Mouse (Mus musculus): ENCODE measurements at regions not wholly inside any gene's neighbourhood (a gene's known extent, or its start where the extent isn't known, plus 50 kb on each side); places are given as distances from the start of the nearest gene placed in this dataset.

DNA sequence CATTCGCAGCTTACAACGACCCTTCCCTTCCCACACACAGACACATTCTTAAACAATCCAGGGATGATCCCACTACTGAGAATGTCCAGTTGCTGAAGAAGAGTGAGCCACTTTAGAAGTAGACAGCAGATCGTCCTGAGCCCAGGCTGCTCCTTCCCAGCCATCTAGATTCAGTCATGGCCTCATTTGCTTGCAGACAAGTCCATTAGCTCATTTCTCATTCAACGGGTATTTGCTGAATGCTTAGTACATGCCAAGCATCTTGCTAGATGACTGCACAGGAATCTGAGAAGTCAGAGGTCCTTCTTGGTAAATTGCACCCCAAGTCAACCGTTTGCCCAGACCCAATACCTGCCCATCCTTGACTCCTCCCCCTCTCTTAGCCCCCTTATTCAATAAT lies 57.8 kb downstream of the Ier5 start:
- DNase-seq (ENCODE audit: low spot score in 2 of 2), result no peak

DNA sequence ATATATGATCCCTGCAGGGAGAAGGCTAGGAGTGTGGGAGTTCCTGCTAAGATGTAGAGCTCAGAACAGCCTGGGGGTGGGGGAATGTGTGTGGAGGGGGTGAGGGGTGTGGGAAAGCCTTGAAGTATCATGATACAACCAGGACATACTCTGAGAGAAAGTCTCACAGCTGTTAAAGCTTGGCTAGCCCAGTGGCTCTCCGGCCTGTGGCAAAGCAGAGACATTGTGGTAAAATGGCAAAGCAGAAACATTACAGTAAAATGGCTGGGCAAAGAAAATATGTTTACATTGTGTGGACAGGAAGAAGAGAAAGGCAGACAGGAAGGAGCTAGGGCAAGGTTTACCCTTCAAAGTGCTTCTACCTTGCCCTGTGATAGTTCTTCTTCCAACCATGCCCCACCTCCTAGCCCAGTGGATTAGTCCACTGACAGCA lies 58.5 kb downstream of the Ier5 start:
- no peak for DNase-seq (ENCODE audit: low spot score in 2 of 2)

DNA sequence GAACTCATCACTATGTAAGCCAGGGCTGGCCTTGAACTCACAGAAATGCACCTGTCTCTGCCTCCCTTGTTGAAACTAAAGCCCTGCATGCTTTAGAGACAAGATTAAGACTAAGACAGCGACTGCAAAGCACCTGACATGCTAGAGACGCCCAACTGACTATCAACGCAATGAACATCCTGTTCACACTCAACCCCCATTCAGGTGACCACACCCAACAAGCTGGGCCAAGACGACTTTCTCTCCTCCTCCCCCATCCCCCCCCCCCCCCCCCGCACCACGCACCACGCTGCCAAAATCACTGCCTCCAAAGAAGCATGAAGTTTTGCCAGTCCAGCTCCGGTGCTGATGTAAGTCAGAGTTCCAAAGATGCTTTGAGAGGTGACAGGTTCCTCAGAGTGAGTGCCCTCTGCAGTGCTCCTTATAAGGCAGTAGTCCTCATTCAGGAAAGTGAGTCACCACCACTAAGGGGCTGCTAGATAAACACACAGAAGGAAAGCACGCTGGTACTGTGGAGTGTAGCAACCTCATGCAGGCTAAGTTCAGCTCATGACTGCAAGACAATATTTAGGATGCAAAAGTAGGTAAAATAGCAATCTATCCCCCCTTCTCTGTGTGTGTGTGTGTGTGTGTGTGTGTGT lies 59.2 kb downstream of the Ier5 start:
- no peak for DNase-seq (ENCODE audit: low spot score in 2 of 2)

DNA sequence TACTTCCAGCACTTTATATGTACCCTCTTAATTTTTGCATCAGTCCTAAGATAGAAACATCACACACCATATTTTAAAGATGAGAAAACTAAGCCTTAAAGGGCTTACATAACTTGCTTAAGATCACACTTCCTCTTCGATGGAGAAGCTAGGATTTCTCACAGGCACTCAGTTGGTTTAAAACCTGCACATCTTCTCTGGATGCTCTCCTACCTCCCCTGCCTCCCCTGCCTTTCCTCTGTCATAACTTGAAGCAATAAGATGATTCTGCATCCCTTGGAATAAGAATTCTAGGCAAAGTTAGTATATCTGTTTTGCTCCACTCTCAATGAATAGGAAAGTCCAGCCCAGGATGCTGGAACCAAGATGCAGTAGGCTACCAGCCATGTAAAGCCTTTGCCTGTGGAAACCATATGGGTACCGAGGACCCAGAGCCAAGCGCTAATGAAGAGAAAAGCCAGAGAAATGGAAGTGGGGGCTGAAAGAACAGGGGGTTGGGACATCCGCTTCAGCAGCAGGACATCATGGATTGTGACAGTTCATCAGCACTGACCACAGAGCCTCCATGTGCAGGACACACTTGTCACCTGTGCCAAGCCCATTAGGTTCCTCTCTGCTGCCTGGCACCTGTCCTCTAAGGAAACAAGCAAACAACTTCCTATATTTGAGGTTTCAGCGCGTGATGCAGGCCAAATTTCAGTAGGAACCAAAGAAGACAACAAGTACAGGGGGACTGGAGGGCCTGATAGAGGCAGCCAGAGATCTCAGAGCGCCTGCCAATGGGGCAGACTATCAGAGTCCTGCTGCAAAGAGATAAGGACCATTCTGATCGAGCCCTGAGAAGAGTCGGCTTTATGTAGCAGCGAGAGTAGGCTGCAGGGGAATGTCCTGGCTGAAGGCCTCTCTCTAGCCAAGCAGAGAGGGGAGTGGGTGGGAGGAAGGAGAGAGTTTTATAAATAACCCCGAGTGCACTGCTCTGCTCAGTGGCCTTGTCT lies 60.5 kb downstream of the Ier5 start:
- DNase-seq (ENCODE audit: low spot score in 2 of 2), result no peak

DNA sequence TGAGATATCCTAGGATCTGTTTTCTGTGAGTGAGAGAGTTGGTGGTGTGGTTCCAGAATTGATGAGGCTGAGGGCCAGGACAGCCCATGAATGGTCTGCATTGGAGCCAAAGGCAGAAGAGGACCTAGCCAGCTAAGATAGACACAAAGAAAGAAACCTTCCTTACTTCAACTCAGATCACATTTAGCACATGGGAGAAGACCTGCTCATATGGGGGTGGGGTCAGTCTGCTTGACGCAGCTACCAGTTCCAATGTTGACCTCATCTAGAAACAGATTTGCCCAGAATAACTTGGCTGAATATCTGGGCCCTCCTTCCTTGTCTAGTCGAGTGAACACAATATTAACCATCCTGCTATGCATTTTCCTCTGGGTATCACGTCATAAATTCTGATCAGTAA lies 62.0 kb downstream of the Ier5 start:
- DNase-seq (ENCODE audit: low spot score in 2 of 2), result no peak

DNA sequence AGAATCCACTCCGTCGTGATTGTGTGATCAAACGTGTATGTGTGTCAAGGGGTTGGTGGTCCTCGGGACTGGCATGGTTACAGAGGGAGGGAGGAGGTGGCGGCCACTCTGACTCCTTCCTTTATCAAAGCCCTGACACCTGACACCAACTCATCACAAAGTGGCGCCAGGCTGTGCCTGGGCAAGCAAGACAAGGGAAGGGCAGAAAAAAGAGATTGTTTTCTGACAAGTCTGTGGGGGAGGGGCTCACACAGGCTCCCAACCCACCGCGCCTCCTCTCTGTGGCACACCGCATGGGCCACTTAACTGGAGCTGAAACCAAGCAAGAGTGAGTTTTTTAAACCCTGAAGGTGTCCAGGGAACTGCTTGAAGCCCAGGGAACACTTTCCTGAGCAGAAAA lies 68.5 kb downstream of the Ier5 start:
- no peak for DNase-seq (ENCODE audit: low spot score in 2 of 2)

DNA sequence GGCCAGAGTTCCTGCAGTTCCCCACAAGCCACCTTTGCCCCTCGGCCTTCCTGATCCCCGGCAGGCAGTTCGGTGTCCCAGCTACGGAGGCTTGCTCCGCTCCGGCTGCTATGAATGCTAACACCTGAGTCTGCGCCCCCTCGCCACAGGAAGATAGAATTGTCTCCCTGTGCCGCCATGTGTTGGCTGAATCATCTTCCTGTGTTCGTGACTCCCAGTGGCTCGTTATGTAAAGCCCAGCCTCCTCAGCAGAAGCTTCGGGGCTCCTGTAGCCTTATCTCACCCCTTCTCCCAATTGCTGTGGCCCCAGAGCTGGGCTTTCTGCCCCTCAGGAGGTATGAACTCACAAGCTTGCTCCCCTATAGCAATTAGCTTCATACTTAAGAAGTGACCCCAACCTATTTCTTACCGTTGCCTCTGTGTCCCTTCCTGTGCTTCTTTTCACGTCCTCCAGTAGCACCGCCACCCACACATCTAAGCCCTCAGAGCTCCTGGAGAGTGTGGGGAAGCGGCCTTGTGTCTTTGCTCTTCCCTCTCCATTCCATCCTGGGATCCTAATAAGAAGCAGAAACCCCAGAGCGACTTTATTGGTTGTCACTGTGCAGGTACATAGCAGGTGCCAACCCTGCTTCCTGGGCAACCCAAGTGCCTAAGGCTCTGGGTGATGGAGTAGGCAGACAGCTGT lies 70.1 kb downstream of the Ier5 start:
- DNase-seq (ENCODE audit: low spot score in 2 of 2), result no peak

DNA sequence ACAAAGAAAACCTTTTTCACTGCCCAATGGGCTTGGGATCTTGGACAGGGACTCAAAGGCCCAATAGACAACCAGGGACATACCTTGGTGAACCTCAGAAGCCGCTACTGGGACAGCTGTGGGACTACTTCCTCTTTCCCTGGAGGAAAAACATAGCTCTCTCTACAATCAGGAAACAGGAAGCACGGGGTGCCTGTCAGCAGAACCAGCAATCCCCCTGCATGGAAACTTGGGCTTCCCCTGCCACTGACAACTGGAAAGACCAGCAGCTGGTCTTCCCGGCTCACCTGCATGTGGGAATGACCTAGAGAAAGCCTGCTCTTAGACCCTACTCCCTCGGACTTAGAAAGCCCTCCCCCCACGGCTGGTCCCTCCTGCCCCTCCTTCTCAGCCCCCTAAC lies 70.7 kb downstream of the Ier5 start:
- no peak for DNase-seq (ENCODE audit: low spot score in 2 of 2)

DNA sequence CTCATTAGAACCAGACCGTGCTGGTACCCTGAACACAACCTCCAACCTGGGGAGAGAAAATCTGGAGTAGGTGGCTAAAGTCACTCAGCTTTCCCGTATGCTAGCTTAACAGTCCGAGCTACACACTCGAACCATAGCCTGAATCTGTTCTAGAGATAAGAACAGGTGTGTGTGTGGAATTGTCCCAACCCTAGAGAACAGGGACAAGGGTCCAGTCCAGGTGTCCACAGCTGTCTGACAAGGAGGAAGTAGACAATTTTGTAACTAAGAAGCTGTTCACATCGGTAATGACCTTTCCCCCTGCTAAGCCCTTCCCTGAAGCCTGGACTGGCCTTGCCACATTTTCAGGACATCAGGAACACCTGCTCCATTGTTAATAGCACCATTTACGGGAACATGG lies 71.3 kb downstream of the Ier5 start:
- DNase-seq (ENCODE audit: low spot score in 2 of 2), result no peak

DNA sequence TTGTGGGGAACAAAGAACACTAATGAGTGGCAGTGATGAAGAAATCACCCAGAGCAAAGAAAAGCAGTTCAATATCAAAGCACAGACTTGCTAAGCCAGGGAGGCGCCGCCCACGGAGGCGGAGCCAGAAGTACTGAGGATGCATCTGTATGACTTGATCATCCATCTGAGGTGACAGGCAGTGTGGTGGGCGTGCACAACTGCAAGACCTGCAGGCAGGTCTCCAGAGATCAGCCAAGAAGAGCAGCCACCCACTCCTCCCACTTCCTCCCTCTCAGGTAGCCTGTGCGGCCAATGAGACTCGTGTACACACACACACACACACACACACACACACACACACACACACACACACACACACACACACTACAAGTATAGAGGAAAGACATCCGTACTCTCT lies 71.9 kb downstream of the Ier5 start:
- DNase-seq (ENCODE audit: low spot score in 2 of 2), result no peak

DNA sequence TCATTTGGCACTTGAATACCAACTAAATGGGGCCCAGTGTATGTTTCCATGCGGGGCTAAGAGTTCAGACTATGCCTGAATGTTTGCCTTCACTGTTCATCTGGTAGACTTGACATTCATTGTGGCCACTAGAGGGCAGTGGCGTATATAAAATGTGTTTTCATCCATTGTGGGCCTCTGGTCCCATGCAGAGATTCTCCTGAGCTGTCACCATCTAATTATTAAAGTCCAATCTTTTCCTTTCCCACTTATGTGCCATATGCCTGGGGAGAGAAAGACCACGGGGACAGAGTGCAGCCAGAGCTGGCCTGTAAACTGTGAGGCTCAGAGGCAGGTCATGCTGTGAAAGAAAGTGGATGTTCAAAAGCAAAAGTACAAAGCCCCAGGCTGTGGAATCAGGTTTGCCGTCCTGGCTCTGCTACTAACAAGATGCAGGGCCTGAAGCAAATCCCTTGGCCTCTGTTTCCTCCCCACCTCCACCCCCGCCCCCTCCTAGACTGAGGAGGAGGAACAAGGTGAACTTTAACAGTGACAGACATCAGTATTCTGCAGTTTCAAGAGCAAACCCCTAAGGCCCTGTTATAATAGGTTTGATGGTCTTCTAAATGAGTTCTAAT lies 73.5 kb downstream of the Ier5 start:
- peak; percentile 47 to 77 for DNase-seq (ENCODE audit: low spot score in 2 of 2)

DNA sequence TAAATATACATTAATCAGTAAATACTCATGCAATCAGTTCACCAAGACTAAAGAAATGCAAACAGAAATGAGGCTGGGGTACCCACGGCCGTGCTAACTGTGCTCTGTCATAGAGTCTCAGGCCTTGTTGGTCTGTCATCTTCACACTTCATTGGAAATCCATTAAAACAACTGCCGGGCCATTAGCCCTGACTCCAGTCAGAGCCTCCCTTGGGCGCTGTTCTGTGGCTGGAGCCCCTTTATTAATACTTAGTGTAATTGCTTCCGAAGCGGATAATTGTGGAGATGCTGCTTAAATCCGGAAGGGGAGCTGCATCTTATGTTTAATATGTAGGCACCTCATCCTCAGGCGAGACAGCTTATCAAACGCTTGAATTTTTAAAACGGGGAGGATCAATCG lies 76.1 kb downstream of the Ier5 start:
- DNase-seq (ENCODE audit: low spot score in 2 of 2), result no peak

DNA sequence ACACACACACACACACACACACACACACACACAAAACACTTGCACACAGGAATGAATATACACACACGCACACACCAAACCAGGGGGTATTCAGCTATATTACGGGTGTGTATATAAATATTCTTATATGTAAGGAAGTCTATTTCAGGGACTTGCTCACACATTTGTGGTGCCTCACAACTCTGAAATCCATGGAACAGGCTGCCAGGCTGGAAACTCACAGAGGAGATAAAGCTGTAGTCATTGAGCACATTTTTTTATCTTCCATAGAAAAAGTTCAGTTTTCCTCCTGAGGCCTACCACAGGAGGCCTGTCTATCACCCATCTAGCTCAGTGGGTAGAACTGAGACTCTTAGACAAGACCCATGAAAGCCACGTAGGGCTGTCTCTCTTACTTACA lies 83.8 kb downstream of the Ier5 start:
- DNase-seq (ENCODE audit: low spot score in 2 of 2), result no peak

DNA sequence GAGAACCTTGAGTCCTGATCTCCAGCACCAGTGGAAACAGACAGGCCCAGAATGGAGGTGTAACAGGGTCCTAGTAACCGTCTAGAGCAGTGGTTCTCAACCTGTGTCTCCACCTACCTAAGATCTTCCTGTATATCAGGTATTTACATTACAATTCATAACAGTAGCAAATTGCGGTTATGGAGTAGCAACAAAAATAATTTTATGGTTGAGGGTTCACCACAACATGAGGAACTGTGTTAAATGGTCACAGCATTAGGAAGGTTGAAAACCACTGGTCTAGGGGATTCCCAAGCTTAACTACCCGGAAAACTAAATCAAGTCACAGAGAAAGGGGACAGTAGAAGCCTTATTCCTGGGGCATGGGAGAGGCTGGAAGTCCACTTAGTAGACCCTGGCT lies 84.5 kb downstream of the Ier5 start:
- DNase-seq (ENCODE audit: low spot score in 2 of 2), result no peak

DNA sequence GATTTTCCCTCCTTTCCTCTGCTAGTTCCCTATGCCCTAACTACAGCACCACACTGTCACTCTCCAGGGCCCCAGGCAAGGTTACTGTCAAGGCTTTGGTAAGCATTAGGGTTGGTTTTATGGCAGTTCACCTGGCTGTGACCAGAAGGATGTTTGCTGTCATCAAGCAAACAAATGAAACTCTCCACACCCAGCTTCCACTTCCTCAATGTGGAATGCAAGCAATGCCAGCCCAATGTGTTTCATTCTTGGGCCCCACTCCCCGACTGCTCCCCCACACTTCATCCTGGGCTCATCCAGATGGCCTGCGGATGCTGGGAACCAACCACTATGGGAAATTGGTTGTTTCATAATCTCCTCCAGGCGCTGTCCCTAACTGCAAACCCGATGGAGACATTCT lies 85.7 kb downstream of the Ier5 start:
- DNase-seq (ENCODE audit: low spot score in 2 of 2), result no peak

DNA sequence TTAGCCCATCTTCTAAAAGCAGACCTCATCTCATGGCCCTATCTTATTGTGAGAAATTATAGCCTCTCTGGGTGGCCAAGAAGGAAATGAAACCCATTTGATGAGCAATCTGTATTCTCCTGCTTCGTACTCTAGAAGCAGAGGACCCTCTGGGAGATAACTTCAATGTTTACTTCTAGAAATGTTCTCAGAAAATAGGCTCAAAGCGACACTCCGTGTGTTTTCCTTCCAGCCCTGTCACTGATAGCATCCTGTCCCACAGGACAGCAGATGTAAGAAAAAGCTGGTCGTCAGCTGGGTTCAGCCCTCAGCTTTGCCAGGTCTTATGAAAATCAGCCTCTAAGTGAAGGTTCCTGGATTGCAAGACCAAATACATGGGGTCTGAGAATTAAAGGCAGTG lies 86.1 kb downstream of the Ier5 start:
- no peak for DNase-seq (ENCODE audit: low spot score in 2 of 2)

DNA sequence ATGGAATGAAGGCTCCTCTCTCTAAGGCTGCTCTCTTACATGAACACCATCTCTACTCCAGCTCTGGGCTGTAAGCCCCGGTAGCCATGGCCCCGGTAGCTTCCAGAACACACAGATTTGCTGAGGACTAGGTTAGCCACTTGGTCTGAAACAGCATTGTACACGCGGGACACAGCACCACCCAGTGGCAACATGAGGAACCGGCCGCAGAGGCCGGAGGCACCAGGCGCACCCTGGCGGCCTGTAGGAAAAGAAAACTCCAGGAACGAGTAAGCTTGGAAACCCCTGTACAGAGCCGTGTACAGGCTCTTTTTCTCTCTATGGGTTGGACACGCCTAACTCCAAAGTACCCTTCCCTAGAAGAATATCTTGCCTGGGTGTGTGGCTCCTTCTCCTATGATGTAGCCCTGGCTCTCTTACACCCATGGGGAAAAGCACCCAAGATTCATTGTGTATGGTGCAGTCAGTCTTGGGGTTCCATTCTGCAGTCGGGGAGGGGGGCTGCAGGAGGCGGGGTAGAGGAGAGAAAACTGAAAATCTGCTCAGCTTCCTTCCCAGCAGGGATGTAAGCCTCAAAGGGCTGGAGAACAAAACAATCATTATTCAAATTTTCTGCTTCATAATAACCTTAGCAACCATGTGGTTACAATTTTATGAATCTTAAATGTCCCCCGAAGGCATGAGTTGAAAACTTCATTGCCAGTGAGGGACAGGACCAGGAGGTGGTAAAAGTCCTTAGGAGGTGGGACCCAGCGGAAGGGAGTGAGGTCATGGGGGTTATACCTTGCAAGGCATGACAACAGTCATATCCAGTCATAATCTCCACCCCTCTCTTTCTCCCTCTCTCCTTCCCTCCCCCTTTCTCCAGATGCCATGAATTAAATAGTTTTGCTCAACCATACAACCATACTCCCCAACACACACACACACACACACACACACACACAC lies 92.6 kb downstream of the Ier5 start:
- peak; percentile 79 to 86 for DNase-seq (ENCODE audit: low spot score in 2 of 2)

DNA sequence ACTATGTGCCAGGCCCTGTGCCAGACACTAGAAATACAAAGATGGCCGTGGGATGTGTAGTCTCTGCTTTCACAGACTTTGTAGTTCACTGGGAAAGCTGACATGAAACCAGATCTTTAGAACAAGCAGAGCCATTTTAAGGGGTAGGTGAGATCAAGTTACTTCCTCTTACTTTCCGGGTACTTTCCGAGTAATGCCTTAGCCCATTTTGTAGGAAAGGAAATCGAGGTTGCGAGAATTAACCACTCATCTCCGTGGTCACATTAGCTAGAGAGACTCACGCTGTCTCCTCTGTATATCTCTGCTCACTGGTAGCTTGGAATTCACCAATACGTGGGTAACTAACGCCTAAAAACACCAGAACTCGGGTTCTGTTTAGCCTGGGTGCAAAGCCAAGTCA lies 93.3 kb downstream of the Ier5 start:
- no peak for DNase-seq (ENCODE audit: low spot score in 2 of 2)

DNA sequence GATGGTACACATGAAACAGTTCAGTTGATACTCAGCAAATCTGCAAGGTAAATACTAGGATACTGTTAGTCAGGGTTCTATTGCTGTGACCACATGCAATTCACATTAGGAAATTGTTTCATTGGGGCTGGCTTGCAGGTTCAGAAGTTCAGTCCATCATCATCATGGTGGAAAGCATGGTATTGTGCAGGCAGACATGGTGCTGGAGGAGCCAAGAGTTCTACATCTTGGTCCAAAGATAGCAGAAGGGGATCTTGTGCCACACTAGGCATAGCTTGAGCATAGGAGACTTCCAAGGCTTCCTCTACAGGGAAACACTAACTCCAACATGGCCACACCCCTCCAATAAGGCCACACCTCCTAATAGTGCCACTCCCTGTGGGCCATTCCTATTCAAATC lies 99.1 kb downstream of the Ier5 start:
- no peak for DNase-seq (ENCODE audit: low spot score in 2 of 2)

DNA sequence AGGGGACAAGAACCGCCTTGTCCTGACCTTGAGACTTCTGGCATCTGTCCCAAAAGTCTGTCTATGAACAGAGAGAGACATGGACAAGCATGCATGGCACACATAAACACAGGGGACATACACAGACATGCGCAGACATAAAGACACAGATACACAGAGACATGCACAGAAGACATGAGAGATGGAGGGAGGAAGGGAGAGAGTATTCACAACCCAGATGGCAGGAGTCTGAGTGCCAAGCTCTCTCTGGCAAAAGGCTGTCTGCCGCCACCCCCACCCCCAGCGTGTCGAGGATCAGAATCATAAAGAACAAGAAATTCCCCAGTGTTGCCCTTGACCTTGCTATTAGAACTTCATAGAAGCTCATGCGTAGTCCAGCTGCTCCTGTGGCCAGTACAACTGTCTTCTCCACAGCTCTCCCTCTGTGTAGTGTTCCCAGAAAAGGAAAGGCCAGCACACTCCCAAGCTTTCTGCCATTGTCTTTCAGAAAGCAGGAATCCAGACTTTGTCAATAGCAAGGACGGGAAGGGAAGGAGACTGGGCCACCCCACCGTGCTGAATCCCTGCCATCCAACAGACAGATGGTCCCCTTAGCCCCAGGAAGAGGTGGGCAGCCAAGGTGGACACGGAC lies 99.8 kb downstream of the Ier5 start:
- no peak for DNase-seq (ENCODE audit: low spot score in 2 of 2)
